Mouse (Mus musculus): ENCODE results near the gene Tet3. TPM values are rescaled to one million over a fixed set of nuclear protein-coding genes. Genes with fewer than 3 reads are reported as not detected.

Gene Tet3
- polyA plus RNA-seq, 1 experiment = 65.6 TPM

DNA sequence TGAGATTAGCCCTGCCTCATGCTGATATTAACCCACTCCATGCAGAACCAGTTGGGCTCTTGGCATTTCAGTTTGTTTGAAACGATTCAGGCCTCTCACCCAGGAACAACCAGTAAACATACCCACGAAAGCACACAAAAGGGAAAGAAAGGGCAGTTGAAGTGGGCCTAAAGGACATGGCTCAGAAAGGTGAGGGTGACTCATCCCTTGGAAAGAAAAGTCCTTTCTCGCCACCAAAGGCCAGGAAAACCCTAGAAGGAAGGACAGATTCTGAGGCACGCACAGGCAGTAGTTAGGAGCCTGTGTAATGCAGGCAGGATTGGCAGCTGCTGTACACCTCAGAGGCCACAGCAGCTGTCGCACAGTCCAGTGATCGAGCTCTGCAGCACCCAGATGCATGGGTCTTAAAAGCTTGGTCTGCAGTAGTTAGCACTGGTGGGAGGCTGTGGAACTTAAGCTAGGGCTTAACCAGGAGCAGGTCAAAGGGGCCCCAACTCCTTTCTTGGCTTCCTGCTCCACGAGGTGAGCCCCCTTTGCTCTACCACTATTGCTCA is 53.3 kb downstream of the Tet3 start:
- Histone ChIP-seq H3K27ac (ENCODE audit: insufficient read depth, low read depth, low read length) (no peak overlapping the region), H3K4me3 (ENCODE audit: insufficient read depth, low read depth, low read length) (no peak overlapping the region), H3K4me1 (ENCODE audit: control insufficient read depth, insufficient read depth, low read length) (peaks cover 25% of the 10 kb centered on the region)
- WGBS = 57% methylated on average over 7 of the region's 7 CpGs
- TF ChIP-seq CTCF (IDR thresholded peaks at IDR 0.05; ENCODE audit: insufficient read depth, low read depth, low read length) (no peak), POLR2A (IDR thresholded peaks at IDR 0.05; ENCODE audit: insufficient read depth, low read depth, low read length) (no peak)

DNA sequence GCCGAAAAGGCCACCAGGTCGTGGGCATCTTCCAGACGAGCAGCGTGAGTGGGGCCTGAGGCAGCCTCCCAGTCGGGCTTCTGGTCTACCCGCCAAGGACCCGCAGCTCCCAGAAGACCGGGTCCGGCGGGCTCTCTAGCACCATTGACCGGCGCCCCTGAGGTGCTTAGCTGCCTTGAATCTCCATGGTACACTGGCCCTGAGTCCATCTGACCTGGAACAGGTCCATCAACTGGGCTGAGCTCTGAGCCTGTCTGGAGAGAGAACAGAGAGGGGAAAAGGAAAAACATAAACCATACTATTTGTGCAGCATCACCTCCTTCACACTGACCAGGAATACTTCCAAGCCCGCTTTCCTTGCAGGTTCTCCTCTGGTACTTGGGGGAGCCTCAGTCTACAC is 54.3 kb downstream of the Tet3 start:
- TF ChIP-seq CTCF (IDR thresholded peaks at IDR 0.05; ENCODE audit: insufficient read depth, low read depth, low read length) (no peak), POLR2A (IDR thresholded peaks at IDR 0.05; ENCODE audit: insufficient read depth, low read depth, low read length) (no peak)
- Histone ChIP-seq H3K4me3 (ENCODE audit: insufficient read depth, low read depth, low read length) (no peak overlapping the region), H3K27ac (ENCODE audit: insufficient read depth, low read depth, low read length) (no peak overlapping the region), H3K4me1 (ENCODE audit: control insufficient read depth, insufficient read depth, low read length) (peaks cover 26% of the 10 kb centered on the region)
- whole genome bisulfite sequencing = 95% methylated on average over 13 of the region's 13 CpGs

DNA sequence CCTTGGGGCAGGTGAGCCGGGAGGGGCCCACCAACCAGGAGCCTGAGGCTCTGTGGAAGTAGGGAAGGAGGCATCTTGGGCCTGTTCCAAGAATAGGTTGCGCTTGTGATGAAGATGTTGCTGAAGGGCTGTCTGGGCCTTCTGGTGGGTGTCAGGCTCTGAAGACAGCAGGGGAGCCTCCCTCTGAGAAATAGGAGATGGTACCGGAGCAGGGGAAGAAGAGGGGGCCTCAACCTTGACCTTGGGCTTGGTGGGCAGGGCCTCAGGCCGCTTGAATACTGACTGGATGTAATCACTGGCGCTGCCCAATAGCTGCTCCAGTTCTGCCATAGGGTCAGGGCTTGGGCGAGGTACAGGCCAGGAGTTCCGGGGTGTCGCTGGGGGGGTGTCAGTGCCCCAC is 55.4 kb downstream of the Tet3 start:
- 83% methylated on average over 8 of the region's 8 CpGs for whole genome bisulfite sequencing

DNA sequence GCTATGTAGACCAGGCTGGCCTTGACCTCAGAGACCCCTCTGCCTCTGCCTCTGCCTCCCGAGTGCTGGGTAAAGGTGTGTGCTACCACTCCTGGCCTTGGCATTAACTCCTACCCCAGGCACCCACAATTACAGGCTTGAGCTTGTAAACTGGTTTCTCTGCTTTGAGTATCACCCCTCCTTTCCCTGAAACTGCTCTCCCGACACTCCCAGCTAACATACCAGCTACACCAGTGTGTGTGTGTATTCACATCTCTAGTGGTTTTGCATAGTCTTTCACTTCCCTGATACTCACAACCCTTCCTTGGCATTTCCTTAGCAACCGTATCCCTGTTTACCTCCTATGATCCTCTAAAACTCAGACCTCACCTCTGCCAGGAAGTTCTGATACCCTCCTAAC is 59.1 kb downstream of the Tet3 start:
- H3K4me1 ChIP-seq (ENCODE audit: control insufficient read depth, insufficient read depth, low read length) = peaks cover 23% of the 10 kb centered on the region
- 51% methylated on average over 3 of the region's 3 CpGs for WGBS
- no peak overlapping the region for H3K27ac ChIP-seq (ENCODE audit: insufficient read depth, low read depth, low read length)
- TF ChIP-seq CTCF (IDR thresholded peaks at IDR 0.05; ENCODE audit: insufficient read depth, low read depth, low read length) (no peak), POLR2A (IDR thresholded peaks at IDR 0.05; ENCODE audit: insufficient read depth, low read depth, low read length) (no peak)
- H3K4me3 ChIP-seq (ENCODE audit: insufficient read depth, low read depth, low read length) = no peak overlapping the region

More for the DNA sequence above, 55.4 kb downstream of the Tet3 start:
- H3K4me1 ChIP-seq (ENCODE audit: control insufficient read depth, insufficient read depth, low read length) = peaks cover 22% of the 10 kb centered on the region
- no peak overlapping the region for H3K4me3 ChIP-seq (ENCODE audit: insufficient read depth, low read depth, low read length)
- TF ChIP-seq POLR2A (IDR thresholded peaks at IDR 0.05; ENCODE audit: insufficient read depth, low read depth, low read length) (no peak), CTCF (IDR thresholded peaks at IDR 0.05; ENCODE audit: insufficient read depth, low read depth, low read length) (no peak)
- H3K27ac ChIP-seq (ENCODE audit: insufficient read depth, low read depth, low read length) = no peak overlapping the region

DNA sequence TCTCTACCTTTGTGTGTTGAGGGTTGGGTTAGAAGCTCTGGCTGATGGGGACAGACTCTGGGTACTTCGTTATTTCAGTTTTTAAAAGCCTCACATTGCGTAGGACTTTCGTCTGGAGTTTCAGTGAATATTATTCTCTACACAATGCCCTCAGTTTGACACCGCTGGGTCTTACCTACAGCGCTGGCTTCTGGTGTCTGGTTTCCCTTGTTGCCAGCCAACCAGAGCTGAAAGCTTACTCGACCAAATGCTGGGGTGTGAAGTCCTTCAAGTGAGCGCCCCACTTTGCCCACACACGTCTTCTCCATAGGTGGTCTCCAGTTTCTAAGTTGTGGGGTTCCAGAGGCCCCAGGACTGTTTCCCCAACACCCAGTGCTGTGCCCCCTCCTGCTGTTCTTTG is 61.2 kb downstream of the Tet3 start:
- no peak for TF ChIP-seq CTCF (IDR thresholded peaks at IDR 0.05; ENCODE audit: insufficient read depth, low read depth, low read length)
- no peak for TF ChIP-seq POLR2A (IDR thresholded peaks at IDR 0.05; ENCODE audit: insufficient read depth, low read depth, low read length)
- Histone ChIP-seq H3K4me1 (ENCODE audit: control insufficient read depth, insufficient read depth, low read length) (peaks cover 17% of the 10 kb centered on the region), H3K4me3 (ENCODE audit: insufficient read depth, low read depth, low read length) (no peak overlapping the region), H3K27ac (ENCODE audit: insufficient read depth, low read depth, low read length) (no peak overlapping the region)
- WGBS = 59% methylated on average over 8 of the region's 8 CpGs

DNA sequence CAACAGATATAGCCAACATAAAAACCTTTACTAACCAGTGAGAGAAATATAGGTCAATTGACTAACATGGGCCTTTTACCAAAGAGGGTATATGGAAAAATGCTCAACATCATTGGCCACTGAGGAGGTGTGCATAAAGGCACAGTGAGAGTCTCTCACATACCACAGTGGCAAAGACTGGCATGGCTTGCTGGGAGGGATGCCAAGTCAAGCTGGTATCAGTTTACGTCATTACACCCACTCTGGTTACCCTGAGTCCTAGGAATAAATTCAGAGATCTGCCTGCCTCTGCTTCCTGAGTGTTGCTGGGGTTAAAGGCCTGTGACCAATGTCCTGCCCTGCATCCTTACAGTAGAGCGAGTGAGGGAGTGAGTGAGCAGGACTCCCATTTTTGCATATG is 62.2 kb downstream of the Tet3 start:
- Histone ChIP-seq H3K4me1 (ENCODE audit: control insufficient read depth, insufficient read depth, low read length) (peaks cover 22% of the 10 kb centered on the region), H3K27ac (ENCODE audit: insufficient read depth, low read depth, low read length) (no peak overlapping the region), H3K4me3 (ENCODE audit: insufficient read depth, low read depth, low read length) (no peak overlapping the region)
- WGBS = 66% methylated on average over 2 of the region's 2 CpGs
- TF ChIP-seq CTCF (IDR thresholded peaks at IDR 0.05; ENCODE audit: insufficient read depth, low read depth, low read length) (no peak), POLR2A (IDR thresholded peaks at IDR 0.05; ENCODE audit: insufficient read depth, low read depth, low read length) (no peak)

DNA sequence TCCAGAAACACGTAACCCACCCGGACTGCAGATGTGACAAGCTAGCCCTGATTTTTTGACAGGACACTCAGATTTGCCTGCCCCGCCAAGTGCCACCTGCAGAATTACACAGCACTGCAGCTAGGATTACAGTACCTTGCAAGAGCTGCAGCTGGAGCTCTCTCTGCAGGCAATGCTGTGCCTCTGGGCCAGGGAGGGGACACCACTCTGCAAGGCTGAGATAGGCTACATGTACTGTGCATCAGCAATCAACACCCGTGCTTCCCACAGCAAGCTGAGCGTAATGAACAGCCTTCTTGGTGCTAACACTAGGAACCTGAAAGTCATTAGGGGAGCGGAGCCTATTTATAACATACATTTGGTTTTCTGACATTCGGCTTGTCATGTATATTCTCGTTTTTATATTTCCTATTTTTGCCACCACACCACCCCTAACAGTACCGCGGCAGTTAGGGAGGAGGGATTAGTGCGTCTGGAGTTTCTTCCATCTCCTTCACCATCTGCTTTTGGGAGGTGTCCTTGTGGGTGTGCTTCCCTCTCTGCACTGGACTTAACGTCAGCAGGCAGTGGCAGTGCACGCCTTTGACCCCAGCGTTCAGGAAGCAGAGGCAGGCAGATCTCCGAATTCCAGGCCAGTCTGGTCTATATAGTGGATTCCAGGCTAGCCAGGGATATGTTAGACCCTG is 63.2 kb downstream of the Tet3 start:
- TF ChIP-seq CTCF (IDR thresholded peaks at IDR 0.05; ENCODE audit: insufficient read depth, low read depth, low read length) (no peak), POLR2A (IDR thresholded peaks at IDR 0.05; ENCODE audit: insufficient read depth, low read depth, low read length) (no peak)
- 61% methylated on average over 15 of the region's 15 CpGs for WGBS
- Histone ChIP-seq H3K4me1 (ENCODE audit: control insufficient read depth, insufficient read depth, low read length) (peaks cover 22% of the 10 kb centered on the region), H3K4me3 (ENCODE audit: insufficient read depth, low read depth, low read length) (no peak overlapping the region), H3K27ac (ENCODE audit: insufficient read depth, low read depth, low read length) (no peak overlapping the region)

DNA sequence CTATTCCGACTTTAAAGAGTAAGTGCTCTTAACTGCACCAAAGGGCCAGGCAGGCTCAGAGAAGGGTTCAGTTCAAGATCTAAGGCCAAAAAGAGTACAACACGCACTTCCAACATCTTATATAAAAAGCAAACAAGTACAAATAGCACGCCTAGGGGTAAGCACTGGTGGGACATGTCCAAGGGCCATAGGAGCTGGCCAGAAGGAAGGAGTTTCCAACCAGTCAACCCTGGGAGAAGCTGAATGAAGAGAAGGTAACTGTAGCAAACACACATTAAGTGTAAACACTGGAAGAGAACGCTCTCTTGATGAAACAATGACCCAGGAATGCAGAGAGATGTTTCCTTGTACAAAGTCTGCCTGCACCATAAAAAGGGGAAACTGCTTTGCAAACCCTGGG is 64.8 kb downstream of the Tet3 start:
- no peak for TF ChIP-seq POLR2A (IDR thresholded peaks at IDR 0.05; ENCODE audit: insufficient read depth, low read depth, low read length)
- TF ChIP-seq CTCF (IDR thresholded peaks at IDR 0.05; ENCODE audit: insufficient read depth, low read depth, low read length) = no peak
- 92% methylated on average over 4 of the region's 4 CpGs for WGBS
- no peak overlapping the region for H3K27ac ChIP-seq (ENCODE audit: insufficient read depth, low read depth, low read length)
- peaks cover 18% of the 10 kb centered on the region for H3K4me1 ChIP-seq (ENCODE audit: control insufficient read depth, insufficient read depth, low read length)
- no peak overlapping the region for H3K4me3 ChIP-seq (ENCODE audit: insufficient read depth, low read depth, low read length)

DNA sequence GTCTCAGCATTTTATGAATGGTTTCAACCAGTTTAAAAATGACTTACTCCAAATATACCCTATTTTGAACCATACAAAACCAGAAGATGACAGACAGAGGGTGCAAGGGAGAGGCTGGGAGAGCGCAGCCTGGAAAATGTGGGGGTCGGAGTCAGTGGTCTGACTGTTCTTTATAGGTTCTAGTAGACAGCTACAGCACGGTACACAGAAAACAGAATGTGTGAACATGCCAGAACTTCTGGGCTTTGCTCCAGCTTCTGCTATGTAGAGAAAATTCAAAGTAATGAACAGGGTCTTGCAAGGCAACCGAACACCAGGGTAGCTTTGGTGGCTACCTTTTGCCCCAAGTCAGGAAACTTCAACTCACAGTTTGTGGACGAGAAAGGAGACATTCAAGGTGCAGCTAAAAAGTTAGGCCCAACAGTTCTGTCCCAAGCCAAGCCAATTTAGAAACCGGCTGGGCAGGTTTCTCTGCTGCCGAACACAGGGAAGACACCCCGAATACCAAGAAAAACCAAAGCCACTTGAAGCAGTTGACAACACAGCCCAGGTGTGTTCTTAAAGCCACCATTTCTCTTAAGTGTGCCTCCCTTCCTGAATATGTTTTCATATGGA is 66.6 kb downstream of the Tet3 start:
- no peak overlapping the region for H3K4me3 ChIP-seq (ENCODE audit: insufficient read depth, low read depth, low read length)
- H3K4me1 ChIP-seq (ENCODE audit: control insufficient read depth, insufficient read depth, low read length) = peaks cover 15% of the 10 kb centered on the region
- TF ChIP-seq CTCF (IDR thresholded peaks at IDR 0.05; ENCODE audit: insufficient read depth, low read depth, low read length) (no peak), POLR2A (IDR thresholded peaks at IDR 0.05; ENCODE audit: insufficient read depth, low read depth, low read length) (no peak)
- 41% methylated on average over 8 of the region's 8 CpGs for WGBS
- H3K27ac ChIP-seq (ENCODE audit: insufficient read depth, low read depth, low read length) = no peak overlapping the region
